Mouse (Mus musculus) hindbrain, embryonic 13.5 days (tissue): ENCODE measurements around the gene Gm44502. TPM values are rescaled to one million over a fixed set of nuclear protein-coding genes. Genes with fewer than 3 reads are reported as not detected.
"Not testable (repeated sequence)": the region's sequence is repeated elsewhere in the genome, so short reads cannot be mapped to it uniquely, and the experiment has no call there.

Experiments used
- ATAC-seq: fragments of 200-750 bp; cut with Nextera tagmentation; 2 replicates; pipeline ENCODE4 v1.8.0; 2017; ENCODE audit warnings: moderate TSS enrichment; ENCODE audit not compliant: low FRiP score
- H3K27ac ChIP-seq: fragments of 300-500 bp; sonication (generic); 2 replicates; pipeline ENCODE4 v1.5.1; 2015; ENCODE audit warnings: inconsistent platforms, mild to moderate bottlenecking, moderate library complexity
- H3K27me3 ChIP-seq: fragments of 300-500 bp; sonication (generic); 2 replicates; pipeline ENCODE4 v1.6.1; 2015; ENCODE audit warnings: mild to moderate bottlenecking, inconsistent platforms
- H3K36me3 ChIP-seq: fragments of 300-500 bp; sonication (generic); 2 replicates; pipeline ENCODE4 v1.6.1; 2015; ENCODE audit warnings: mild to moderate bottlenecking, inconsistent platforms
- H3K4me1 ChIP-seq: fragments of 300-500 bp; sonication (generic); replicated peaks from 2 replicates; pipeline ENCODE4 v1.6.1; 2015; ENCODE audit warnings: inconsistent platforms
- H3K4me2 ChIP-seq: fragments of 300-500 bp; sonication (generic); 2 replicates; pipeline ENCODE4 v1.6.1; 2015; ENCODE audit warnings: inconsistent platforms, mild to moderate bottlenecking, moderate library complexity
- H3K4me3 ChIP-seq: fragments of 300-500 bp; sonication (generic); 2 replicates; pipeline ENCODE4 v1.5.1; 2015; ENCODE audit warnings: mild to moderate bottlenecking, inconsistent platforms
- H3K9ac ChIP-seq: fragments of 300-500 bp; sonication (generic); 2 replicates; pipeline ENCODE4 v1.6.1; 2015; ENCODE audit warnings: mild to moderate bottlenecking, inconsistent platforms
- H3K9me3 ChIP-seq: fragments of 300-500 bp; sonication (generic); 2 replicates; pipeline ENCODE4 v1.6.1; 2016; ENCODE audit warnings: inconsistent platforms
- WGBS: fragments of 180-500 bp; shearing (Covaris S2); methylation state at CpG from one replicate; pipeline ENCODE4 v1.1.7; 2015; 5-methylcytosine and 5-hydroxymethylcytosine counted together
- polyA plus RNA-seq: library from polyadenylated mRNA; unstranded; fragments of >200 nt; fragmentation: Nextera tagmentation; extraction: Ambion mirVana; gene quantifications from 2 replicates; pipeline ENCODE4 v1.2.1, GENCODE M21; 2015

Gm44502 gene
- polyA plus RNA-seq, 1 experiment from 2014 or later, result not detected

GRCm38 (mm10) chr15:89452906-89453864 lies 23.7 kb upstream of the Gm44502 start:
- peaks cover 11% of the 10 kb centered on the region; the same call in 1 of the 2 replicates for H3K27me3 ChIP-seq
- peak overlapping the region; percentile 90 for H3K27ac ChIP-seq
- H3K4me1 ChIP-seq, result peaks cover 43% of the 10 kb centered on the region
- 4% methylated on average over 24 of the region's 24 CpGs for WGBS
- H3K4me3 ChIP-seq, result peak overlapping the region; percentile 72
- peak; percentile 84 for ATAC-seq
- no peaks in the 10 kb centered on the region for H3K9me3 ChIP-seq
- peaks cover 20% of the 10 kb centered on the region for H3K36me3 ChIP-seq
- peak overlapping the region; percentile 88 for H3K9ac ChIP-seq
- H3K4me2 ChIP-seq, result peak overlapping the region; percentile 87

GRCm38 (mm10) chr15:89442486-89443070 lies 13.1 kb upstream of the Gm44502 start:
- Histone ChIP-seq H3K9me3 (no peaks in the 10 kb centered on the region), H3K27ac (no peak overlapping the region), H3K4me1 (no peaks in the 10 kb centered on the region), H3K4me2 (no peak overlapping the region), H3K4me3 (no peak overlapping the region), H3K27me3 (no peaks in the 10 kb centered on the region), H3K9ac (no peak overlapping the region), H3K36me3 (0 out of 2 replicates have a peak, but pooled peaks cover 4% of the 10 kb centered on the region)
- ATAC-seq, result no peak
- WGBS, result 43% methylated on average over 8 of the region's 8 CpGs

DNA sequence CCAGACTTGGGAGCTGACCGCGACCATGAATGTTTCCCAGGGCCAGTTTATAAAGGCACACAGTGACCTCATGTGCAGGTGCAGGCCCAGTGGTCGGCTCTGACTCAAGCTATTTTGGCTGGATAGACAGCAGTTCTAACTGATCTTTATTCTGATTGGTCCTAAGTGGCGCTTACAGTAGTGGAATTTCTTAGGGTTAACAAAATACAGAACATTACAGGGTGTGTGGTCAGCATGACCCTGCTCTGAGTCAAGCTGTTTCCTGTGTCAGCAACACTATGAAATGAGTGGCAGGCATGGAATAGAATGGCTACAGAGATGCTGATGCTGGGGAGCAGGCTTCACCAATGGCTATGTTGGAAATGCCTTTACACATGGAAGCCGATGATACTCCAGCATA lies 6.4 kb upstream of the Gm44502 start:
- Histone ChIP-seq H3K27ac (no peak overlapping the region), H3K36me3 (no peaks in the 10 kb centered on the region), H3K4me1 (peaks cover 8% of the 10 kb centered on the region; the same call in 1 of the 2 replicates), H3K9me3 (no peaks in the 10 kb centered on the region), H3K27me3 (no peaks in the 10 kb centered on the region), H3K9ac (no peak overlapping the region), H3K4me2 (no peak overlapping the region), H3K4me3 (no peak overlapping the region)
- WGBS, result 91% methylated on average over 5 of the region's 5 CpGs
- ATAC-seq, result no peak

GRCm38 (mm10) chr15:89434136-89434535 lies 4.6 kb upstream of the Gm44502 start:
- no peak for ATAC-seq
- 68% methylated on average over 3 of the region's 3 CpGs for WGBS
- no peaks in the 10 kb centered on the region for H3K27me3 ChIP-seq
- no peak overlapping the region for H3K4me3 ChIP-seq
- no peaks in the 10 kb centered on the region for H3K36me3 ChIP-seq
- H3K4me2 ChIP-seq, result no peak overlapping the region
- no peaks in the 10 kb centered on the region for H3K9me3 ChIP-seq
- no peak overlapping the region for H3K9ac ChIP-seq
- no peak overlapping the region for H3K27ac ChIP-seq
- H3K4me1 ChIP-seq, result peaks cover 14% of the 10 kb centered on the region

GRCm38 (mm10) chr15:89432946-89433345 lies 3.5 kb upstream of the Gm44502 start:
- Histone ChIP-seq H3K4me1 (peaks cover 24% of the 10 kb centered on the region), H3K4me3 (no peak overlapping the region), H3K27me3 (no peaks in the 10 kb centered on the region), H3K4me2 (no peak overlapping the region), H3K36me3 (no peaks in the 10 kb centered on the region), H3K9me3 (no peaks in the 10 kb centered on the region), H3K9ac (no peak overlapping the region), H3K27ac (no peak overlapping the region)
- no peak for ATAC-seq
- WGBS, result 74% methylated on average over 4 of the region's 4 CpGs

GRCm38 (mm10) chr15:89431806-89432205 lies 2.3 kb upstream of the Gm44502 start:
- H3K9ac ChIP-seq, result no peak overlapping the region
- no peaks in the 10 kb centered on the region for H3K9me3 ChIP-seq
- H3K27me3 ChIP-seq, result no peaks in the 10 kb centered on the region
- H3K27ac ChIP-seq, result no peak overlapping the region
- H3K4me3 ChIP-seq, result no peak overlapping the region
- WGBS, result 91% methylated on average over 6 of the region's 6 CpGs
- H3K4me2 ChIP-seq, result no peak overlapping the region
- peaks cover 11% of the 10 kb centered on the region for H3K36me3 ChIP-seq
- no peak for ATAC-seq
- H3K4me1 ChIP-seq, result peaks cover 28% of the 10 kb centered on the region

- H3K9ac ChIP-seq, result no peak overlapping the region
- H3K27me3 ChIP-seq, result no peaks in the 10 kb centered on the region
- no peak overlapping the region for H3K27ac ChIP-seq
- WGBS, result 94% methylated on average over 3 of the region's 3 CpGs
- no peak for ATAC-seq
- peaks cover 28% of the 10 kb centered on the region for H3K4me1 ChIP-seq
- no peaks in the 10 kb centered on the region for H3K9me3 ChIP-seq
- no peak overlapping the region for H3K4me3 ChIP-seq
- H3K4me2 ChIP-seq, result no peak overlapping the region
- H3K36me3 ChIP-seq, result peaks cover 17% of the 10 kb centered on the region
Observed at GRCm38 (mm10) chr15:89431271-89431670, 1.8 kb upstream of the Gm44502 start.

GRCm38 (mm10) chr15:89430771-89431170 lies 1.3 kb upstream of the Gm44502 start:
- not testable (repeated sequence) for H3K9me3 ChIP-seq, H3K27me3 ChIP-seq, ATAC-seq, H3K27ac ChIP-seq, H3K9ac ChIP-seq, H3K4me3 ChIP-seq
- WGBS, result 79% methylated on average over 9 of the region's 9 CpGs
- Histone ChIP-seq H3K36me3 (peaks cover 22% of the 10 kb centered on the region), H3K4me2 (peak overlapping the region; percentile 90), H3K4me1 (peaks cover 28% of the 10 kb centered on the region)

- 49% methylated on average over 6 of the region's 6 CpGs for WGBS
- Histone ChIP-seq H3K27ac (peak overlapping the region; percentile 98), H3K9me3 (no peaks in the 10 kb centered on the region), H3K36me3 (peaks cover 25% of the 10 kb centered on the region), H3K27me3 (no peaks in the 10 kb centered on the region), H3K4me3 (peak overlapping the region; percentile 78), H3K4me1 (peaks cover 28% of the 10 kb centered on the region), H3K9ac (peak overlapping the region; percentile 84), H3K4me2 (peak overlapping the region; percentile 90)
- ATAC-seq, result no peak
Observed at GRCm38 (mm10) chr15:89430341-89430740, 845 bp upstream of the Gm44502 start.

DNA sequence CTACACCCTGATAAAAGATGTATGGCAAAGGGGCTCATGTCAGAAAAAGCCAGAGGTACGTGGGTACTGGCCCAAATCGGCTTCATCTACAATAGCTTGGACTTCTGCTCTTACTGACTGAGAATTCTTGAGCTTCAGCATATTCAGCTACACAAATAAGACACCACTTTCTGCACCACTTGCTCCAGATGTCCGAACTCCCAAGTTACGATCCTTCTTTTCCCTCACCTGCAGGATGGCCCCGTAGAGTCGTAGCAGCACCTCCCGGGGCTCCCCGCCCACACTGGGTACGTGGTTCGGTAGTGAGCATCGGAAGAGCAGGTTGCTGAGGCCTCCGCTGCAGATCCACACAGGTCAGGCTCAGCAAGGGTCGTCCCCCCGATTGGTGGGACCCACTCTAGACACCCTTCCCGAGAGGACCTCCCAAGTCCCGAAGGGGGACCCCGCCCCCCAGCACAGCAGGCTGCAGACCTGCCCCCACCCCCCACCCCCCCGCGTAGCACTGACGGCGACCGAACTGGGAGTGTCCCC lies 610 bp downstream of the Gm44502 start:
- 4% methylated on average over 22 of the region's 22 CpGs for WGBS
- H3K4me3 ChIP-seq, result peak overlapping the region; percentile 78
- H3K4me1 ChIP-seq, result peaks cover 28% of the 10 kb centered on the region
- H3K27me3 ChIP-seq, result no peaks in the 10 kb centered on the region
- peak overlapping the region; percentile 98 for H3K27ac ChIP-seq
- peak overlapping the region; percentile 84 for H3K9ac ChIP-seq
- ATAC-seq, result peak; percentile 57
- no peaks in the 10 kb centered on the region for H3K9me3 ChIP-seq
- peak overlapping the region; percentile 90 for H3K4me2 ChIP-seq
- H3K36me3 ChIP-seq, result peaks cover 33% of the 10 kb centered on the region

DNA sequence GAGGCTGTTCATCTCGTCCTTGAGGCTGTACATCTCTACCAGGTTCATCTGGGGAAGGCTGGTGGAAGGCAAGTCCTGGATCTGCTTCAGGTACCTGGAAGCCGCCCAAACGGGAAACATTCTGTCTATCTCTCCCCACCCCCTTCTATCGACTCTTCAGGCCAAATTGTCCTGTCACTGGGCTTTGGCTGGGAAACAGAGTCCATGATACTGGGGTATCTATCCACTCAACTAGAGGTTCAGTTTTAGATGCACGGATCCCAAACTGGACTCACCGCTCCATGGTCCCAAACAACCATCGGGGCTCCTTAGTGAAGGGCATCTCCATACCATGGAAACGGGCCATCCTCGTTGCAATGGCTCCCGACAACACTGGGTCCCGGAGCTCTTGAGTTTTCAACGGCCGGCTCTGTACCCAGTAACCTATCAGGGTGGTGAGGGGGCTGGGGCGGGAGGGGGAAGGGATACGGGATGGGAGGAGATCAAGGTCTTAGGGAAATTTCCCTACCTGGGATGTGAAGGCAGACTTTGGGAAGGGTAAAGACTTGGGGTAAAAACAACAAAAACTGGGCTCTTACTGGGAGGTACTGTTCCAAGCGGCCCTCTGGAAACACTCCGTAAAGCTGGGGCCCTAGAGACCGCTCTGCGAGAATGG lies 1.2 kb downstream of the Gm44502 start:
- ATAC-seq, result no peak
- WGBS, result 87% methylated on average over 19 of the region's 19 CpGs
- Histone ChIP-seq H3K4me3 (peak overlapping the region; percentile 78), H3K4me2 (peak overlapping the region; percentile 90), H3K27ac (0 out of 2 replicates have a peak overlapping the region, but pooled peaks have one; percentile 98), H3K4me1 (peaks cover 28% of the 10 kb centered on the region), H3K36me3 (peaks cover 39% of the 10 kb centered on the region), H3K9ac (peak overlapping the region; percentile 84), H3K27me3 (no peaks in the 10 kb centered on the region), H3K9me3 (no peaks in the 10 kb centered on the region)

GRCm38 (mm10) chr15:89426716-89427115 lies 2.8 kb downstream of the Gm44502 start:
- Histone ChIP-seq H3K36me3 (peaks cover 51% of the 10 kb centered on the region), H3K4me2 (no peak overlapping the region), H3K9me3 (no peaks in the 10 kb centered on the region), H3K4me3 (no peak overlapping the region), H3K9ac (no peak overlapping the region), H3K27me3 (no peaks in the 10 kb centered on the region), H3K27ac (no peak overlapping the region), H3K4me1 (peaks cover 28% of the 10 kb centered on the region)
- no peak for ATAC-seq
- 94% methylated on average over 10 of the region's 10 CpGs for WGBS
